Mouse (Mus musculus): ENCODE data around the gene Muc16. TPM values are rescaled to one million over a fixed set of nuclear protein-coding genes. Genes with fewer than 3 reads are reported as not detected.

Gene Muc16
- polyA plus RNA-seq, 1 experiment from 2014 or later, result 0.08 TPM

DNA sequence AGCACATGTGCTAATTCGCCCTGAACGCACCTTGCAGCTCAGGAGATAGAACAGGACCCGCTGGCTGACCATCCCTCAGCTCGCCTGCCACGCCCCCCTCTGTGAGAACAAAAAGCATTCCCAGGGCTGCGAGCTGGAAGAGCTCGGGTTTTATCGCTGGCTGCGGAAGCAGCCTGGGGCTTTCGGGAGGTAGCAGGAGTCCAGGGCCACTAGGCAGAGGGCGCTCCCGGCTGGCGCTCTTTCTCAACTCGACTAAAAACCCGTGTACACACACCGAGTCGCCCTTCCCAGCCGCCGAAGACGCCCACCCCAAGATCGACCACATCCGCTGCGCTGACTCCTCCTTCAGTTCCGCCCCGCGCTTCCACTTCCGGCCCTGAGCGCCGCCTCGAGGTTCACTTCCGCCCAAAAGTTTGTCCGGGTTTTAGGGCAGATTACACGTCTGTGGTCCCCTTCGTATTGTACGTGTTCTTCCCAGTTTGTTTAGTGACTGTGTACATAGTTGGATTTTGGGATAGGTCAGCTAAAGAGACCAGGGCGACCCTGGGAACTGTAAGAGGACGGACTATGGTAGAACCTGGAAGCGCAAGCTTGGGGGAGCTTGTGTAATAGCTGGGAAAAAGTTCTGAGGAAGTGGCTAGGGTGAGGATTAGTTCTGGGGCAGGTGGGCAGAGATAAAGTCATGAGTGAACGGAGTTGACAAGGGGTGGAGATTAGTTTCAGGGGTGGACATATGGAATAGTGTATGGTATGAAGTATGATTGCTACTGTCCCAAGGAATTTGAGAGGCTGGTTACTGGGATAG is 200.8 kb downstream of the Muc16 start:
- peak; percentile 90 for ATAC-seq (ENCODE audit: low read depth)
- peak overlapping the region; percentile 50 for H3K27ac ChIP-seq (ENCODE audit: low read length)
- WGBS (ENCODE audit: insufficient replicate concordance), result 2% methylated on average over 39 of the region's 39 CpGs
- no peaks in the 10 kb centered on the region for H3K9me3 ChIP-seq (replicated peaks; ENCODE audit: control insufficient read depth, low read length)
- H3K9ac ChIP-seq (ENCODE audit: low read depth, low read length), result peak overlapping the region; percentile 52
- H3K4me3 ChIP-seq (ENCODE audit: low read depth, low read length), result peak overlapping the region; percentile 68
- no peaks in the 10 kb centered on the region; the same call in none of the 2 replicates for H3K4me1 ChIP-seq (ENCODE audit: control insufficient read depth, low read depth, low read length)
- no peaks in the 10 kb centered on the region for H3K27me3 ChIP-seq (ENCODE audit: control insufficient read depth, insufficient read depth, low read depth, low read length)
- no peaks in the 10 kb centered on the region for H3K36me3 ChIP-seq (ENCODE audit: control insufficient read depth, insufficient read depth)
- peak overlapping the region; percentile 76 for H3K4me2 ChIP-seq (ENCODE audit: low read depth, low read length)

DNA sequence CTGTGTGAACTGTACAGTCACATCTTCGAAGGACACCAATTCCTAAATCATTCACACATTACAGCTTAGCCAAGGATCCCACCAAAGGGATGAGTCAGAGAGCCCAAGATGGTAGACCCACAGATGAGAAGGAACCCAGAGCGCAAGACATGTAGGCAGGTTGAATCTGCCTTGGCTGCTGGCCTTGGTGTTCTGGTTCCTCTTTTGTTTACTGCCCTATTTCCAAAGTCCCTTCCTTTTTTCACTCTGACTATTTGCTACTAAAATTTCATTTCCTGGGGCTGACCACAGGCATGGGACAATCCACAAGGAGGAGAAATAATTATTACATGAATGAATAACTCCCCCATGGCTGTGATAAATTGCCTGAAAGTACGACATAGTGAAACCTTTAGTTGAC is 206.3 kb downstream of the Muc16 start:
- Histone ChIP-seq H3K4me3 (ENCODE audit: low read depth, low read length) (no peak overlapping the region), H3K4me2 (ENCODE audit: low read depth, low read length) (no peak overlapping the region), H3K27me3 (ENCODE audit: control insufficient read depth, insufficient read depth, low read depth, low read length) (no peaks in the 10 kb centered on the region), H3K27ac (ENCODE audit: low read length) (no peak overlapping the region), H3K4me1 (ENCODE audit: control insufficient read depth, low read depth, low read length) (no peaks in the 10 kb centered on the region; the same call in none of the 2 replicates), H3K36me3 (ENCODE audit: control insufficient read depth, insufficient read depth) (no peaks in the 10 kb centered on the region), H3K9ac (ENCODE audit: low read depth, low read length) (no peak overlapping the region), H3K9me3 (replicated peaks; ENCODE audit: control insufficient read depth, low read length) (no peaks in the 10 kb centered on the region)
- no peak for ATAC-seq (ENCODE audit: low read depth)
- 60% methylated on average over 3 of the region's 3 CpGs for WGBS (ENCODE audit: insufficient replicate concordance)

DNA sequence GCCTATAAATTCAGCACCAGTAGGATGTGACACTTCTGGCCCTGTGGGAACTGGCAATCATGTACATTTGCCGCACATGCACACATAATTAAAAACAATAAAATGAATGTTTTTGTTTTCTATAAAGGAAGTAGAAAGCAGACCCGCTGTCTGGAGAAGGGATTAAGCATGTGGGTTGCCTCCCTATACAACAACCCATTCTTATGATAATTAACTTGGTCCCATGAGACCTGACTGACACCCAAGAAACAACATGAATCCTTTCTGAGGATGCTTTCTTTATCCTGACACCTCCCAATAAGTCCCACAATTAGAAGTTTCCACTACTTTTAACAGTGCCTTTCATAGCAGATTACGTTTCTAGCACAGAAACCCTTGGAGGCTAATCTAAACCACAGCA is 207.0 kb downstream of the Muc16 start:
- ATAC-seq (ENCODE audit: low read depth), result no peak
- H3K4me3 ChIP-seq (ENCODE audit: low read depth, low read length), result no peak overlapping the region
- H3K27ac ChIP-seq (ENCODE audit: low read length), result no peak overlapping the region
- no peaks in the 10 kb centered on the region for H3K36me3 ChIP-seq (ENCODE audit: control insufficient read depth, insufficient read depth)
- H3K9ac ChIP-seq (ENCODE audit: low read depth, low read length), result no peak overlapping the region
- WGBS (ENCODE audit: insufficient replicate concordance), result 58% methylated on average over 3 of the region's 3 CpGs
- H3K4me1 ChIP-seq (ENCODE audit: control insufficient read depth, low read depth, low read length), result no peaks in the 10 kb centered on the region
- H3K4me2 ChIP-seq (ENCODE audit: low read depth, low read length), result no peak overlapping the region
- H3K27me3 ChIP-seq (ENCODE audit: control insufficient read depth, insufficient read depth, low read depth, low read length), result no peaks in the 10 kb centered on the region
- H3K9me3 ChIP-seq (replicated peaks; ENCODE audit: control insufficient read depth, low read length), result no peaks in the 10 kb centered on the region

DNA sequence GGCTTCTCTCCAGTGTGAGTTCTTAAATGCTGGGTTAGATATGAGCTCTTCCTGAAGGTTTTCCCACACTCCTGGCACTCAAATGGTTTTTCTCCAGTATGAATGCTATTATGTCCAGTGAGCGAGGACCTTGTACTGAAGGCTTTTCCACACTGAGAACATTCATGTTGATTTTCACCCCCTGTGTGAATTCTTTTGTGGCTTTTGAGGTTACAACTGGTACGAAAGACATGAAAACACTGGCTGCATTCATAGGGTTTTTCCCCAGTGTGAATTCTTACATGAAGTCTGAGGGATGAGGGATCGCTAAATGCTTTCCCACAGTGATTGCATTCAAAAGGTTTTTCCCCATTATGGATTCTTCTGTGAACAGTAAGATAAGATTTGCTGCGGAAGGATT is 217.8 kb downstream of the Muc16 start:
- no peak overlapping the region for H3K9ac ChIP-seq (ENCODE audit: low read depth, low read length)
- H3K4me2 ChIP-seq (ENCODE audit: low read depth, low read length), result no peak overlapping the region
- H3K27ac ChIP-seq (ENCODE audit: low read length), result no peak overlapping the region
- no peaks in the 10 kb centered on the region for H3K4me1 ChIP-seq (ENCODE audit: control insufficient read depth, low read depth, low read length)
- H3K36me3 ChIP-seq (ENCODE audit: control insufficient read depth, insufficient read depth), result no peaks in the 10 kb centered on the region; the same call in 1 of the 2 replicates
- no peak for ATAC-seq (ENCODE audit: low read depth)
- no peak overlapping the region for H3K4me3 ChIP-seq (ENCODE audit: low read depth, low read length)
- peaks cover 2% of the 10 kb centered on the region; the same call in 1 of the 2 replicates for H3K9me3 ChIP-seq (replicated peaks; ENCODE audit: control insufficient read depth, low read length)
- 64% methylated on average over 4 of the region's 4 CpGs for WGBS (ENCODE audit: insufficient replicate concordance)
- no peaks in the 10 kb centered on the region for H3K27me3 ChIP-seq (ENCODE audit: control insufficient read depth, insufficient read depth, low read depth, low read length)

Small RNA genes within 50 kb of the gene (microRNA-seq; reads per million reads assigned to microRNA genes)
- not detected for gene Gm22854

Other genes starting within 250 kb of the Muc16 start
- gene Mbd3l2, start 243.9 kb downstream of the Muc16 start, polyA plus RNA-seq (2015; fragmentation: Nextera tagmentation; extraction: Ambion mirVana), result not detected in 2 replicates
- gene Zfp558, start 196.3 kb downstream of the Muc16 start, polyA plus RNA-seq (2015; fragmentation: Nextera tagmentation; extraction: Ambion mirVana), result 0.49 and 0.51 TPM in 2 replicates
- gene Mbd3l1, start 196.2 kb downstream of the Muc16 start, polyA plus RNA-seq (2015; fragmentation: Nextera tagmentation; extraction: Ambion mirVana), result not detected in 2 replicates
- not detected in 2 replicates for gene Olfr24, start 89.5 kb upstream of the Muc16 start, polyA plus RNA-seq (2015; fragmentation: Nextera tagmentation; extraction: Ambion mirVana)
- gene Olfr828, start 145.0 kb upstream of the Muc16 start, polyA plus RNA-seq (2015; fragmentation: Nextera tagmentation; extraction: Ambion mirVana), result not detected in 2 replicates
- gene Olfr829, start 180.4 kb upstream of the Muc16 start, polyA plus RNA-seq (2015; fragmentation: Nextera tagmentation; extraction: Ambion mirVana), result not detected in 2 replicates
- gene Olfr830, start 200.2 kb upstream of the Muc16 start, polyA plus RNA-seq (2015; fragmentation: Nextera tagmentation; extraction: Ambion mirVana), result not detected in 2 replicates